Mouse (Mus musculus) C2C12 (cell line): ENCODE measurements around the gene Smim5. TPM values are rescaled to one million over a fixed set of nuclear protein-coding genes. Genes with fewer than 3 reads are reported as not detected.
A peak's percentile ranks its signal among the peaks of the same experiment; 100 is the strongest.

Experiments
- H3K27me3 ChIP-seq: one replicate; pipeline ENCODE4 v1.6.1; 2011; ENCODE audit not compliant: control insufficient read depth, insufficient read depth, insufficient read length
- H3K36me3 ChIP-seq: one replicate; pipeline ENCODE4 v1.6.1; 2011; ENCODE audit not compliant: control insufficient read depth, insufficient read depth
- H3K4me3 ChIP-seq: one replicate; pipeline ENCODE4 v1.5.1; 2011; ENCODE audit warnings: mild to moderate bottlenecking, control low read depth; ENCODE audit not compliant: poor library complexity, insufficient read depth, severe bottlenecking
- H3K79me2 ChIP-seq: one replicate; pipeline ENCODE4 v1.6.1; 2011; ENCODE audit not compliant: control insufficient read depth, insufficient read depth
- H3K79me3 ChIP-seq: one replicate; pipeline ENCODE4 v1.6.1; 2011; ENCODE audit warnings: low read depth, control low read depth
- H3ac ChIP-seq: one replicate; pipeline ENCODE3; 2011; ENCODE audit warnings: low read depth; ENCODE audit not compliant: control insufficient read depth, insufficient read length
- CEBPB ChIP-seq: IDR thresholded peaks from one replicate; pipeline ENCODE4 v1.6.1; 2011; ENCODE audit warnings: low read depth, mild to moderate bottlenecking, control low read depth, moderate library complexity
- CTCF ChIP-seq: IDR thresholded peaks from one replicate; pipeline ENCODE4 v1.5.1; 2011; ENCODE audit not compliant: control insufficient read depth, insufficient read depth, insufficient read length
- FOSL1 ChIP-seq: IDR thresholded peaks from one replicate; pipeline ENCODE4 v1.8.0; 2011; ENCODE audit warnings: mild to moderate bottlenecking, low read length; ENCODE audit not compliant: poor library complexity, insufficient read depth, severe bottlenecking
- MAX ChIP-seq: IDR thresholded peaks from one replicate; pipeline ENCODE4 v1.6.1; 2011; ENCODE audit warnings: mild to moderate bottlenecking, control low read depth
- MYOD1 ChIP-seq: IDR thresholded peaks from one replicate; pipeline ENCODE4 v1.6.1; 2011; ENCODE audit warnings: low read depth; ENCODE audit not compliant: control insufficient read depth, insufficient read length
- MYOG ChIP-seq: IDR thresholded peaks from one replicate; pipeline ENCODE4 v1.6.1; 2011; ENCODE audit not compliant: control insufficient read depth, insufficient read length; ENCODE audit errors: extremely low read depth
- USF1 ChIP-seq: IDR thresholded peaks from one replicate; pipeline ENCODE4 v1.6.1; 2011; ENCODE audit warnings: low read depth, mild to moderate bottlenecking, control low read depth, moderate library complexity
- polyA plus RNA-seq: library from polyadenylated mRNA; unstranded; fragments of >200 nt; fragmentation: generic; extraction: Trizol; gene quantifications from one replicate; pipeline ENCODE4 v1.2.1, GENCODE M21; 2012; ENCODE audit warnings: missing spikeins

Smim5 gene
- polyA plus RNA-seq, 1 experiment = 0.53 TPM

GRCm38 (mm10) chr11:115950719-115951118, 51.0 kb downstream of the Smim5 start:
- peaks cover 16% of the 10 kb centered on the region for H3K79me2 ChIP-seq
- H3K36me3 ChIP-seq = peaks cover 76% of the 10 kb centered on the region
- H3ac ChIP-seq = no peak overlapping the region
- no peaks in the 10 kb centered on the region for H3K79me3 ChIP-seq
- H3K27me3 ChIP-seq = no peaks in the 10 kb centered on the region
- no peak overlapping the region for H3K4me3 ChIP-seq
- TF ChIP-seq MAX = no peak
- TF ChIP-seq MYOG = no peak
- no peak for TF ChIP-seq USF1
- no peak for TF ChIP-seq MYOD1
- TF ChIP-seq CEBPB = no peak
- no peak for TF ChIP-seq FOSL1
- no peak for TF ChIP-seq CTCF

GRCm38 (mm10) chr11:115954712-115955111, 54.9 kb downstream of the Smim5 start:
- Histone ChIP-seq H3K36me3 (peaks cover 62% of the 10 kb centered on the region), H3K4me3 (no peak overlapping the region), H3K27me3 (no peaks in the 10 kb centered on the region), H3ac (no peak overlapping the region), H3K79me2 (peaks cover 12% of the 10 kb centered on the region), H3K79me3 (peaks cover 2% of the 10 kb centered on the region)
- TF ChIP-seq CTCF (no peak), MAX (peak; percentile 42), CEBPB (no peak), MYOG (no peak), MYOD1 (peak; percentile 94), USF1 (no peak), FOSL1 (peak; percentile 78)

DNA sequence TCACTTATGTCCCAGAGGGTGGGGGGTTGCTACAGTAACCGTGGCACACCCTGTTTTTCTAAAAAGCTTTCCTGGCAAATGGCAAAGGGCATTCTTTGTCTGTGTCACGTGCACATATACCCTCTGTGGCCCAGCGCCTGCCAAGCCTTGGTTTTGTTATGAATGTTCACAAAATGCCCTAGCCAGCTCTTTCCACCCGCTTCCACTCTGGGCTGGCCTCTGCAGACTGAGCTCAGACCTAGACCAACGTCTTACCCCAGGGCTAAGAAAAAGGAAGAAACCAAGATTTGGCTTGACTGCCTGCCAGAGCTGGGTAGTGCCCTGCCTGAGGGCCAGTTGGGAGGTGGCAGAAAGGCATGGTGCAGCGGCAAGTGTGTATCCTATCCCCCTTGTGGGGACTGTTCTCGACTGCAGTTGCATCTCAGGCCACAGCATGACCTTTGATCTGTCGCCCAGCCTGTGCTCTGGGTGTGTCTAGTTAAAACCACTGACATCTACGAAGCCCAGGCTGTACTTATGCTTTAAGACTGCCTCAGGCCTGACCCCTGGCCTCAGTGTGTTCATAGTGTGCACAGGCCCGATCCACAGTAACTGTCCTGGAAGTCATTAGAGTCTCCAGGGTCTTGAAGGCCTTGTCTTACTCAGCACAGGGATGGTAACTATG, 55.6 kb downstream of the Smim5 start:
- Histone ChIP-seq H3K36me3 (peaks cover 62% of the 10 kb centered on the region), H3ac (peak overlapping the region; percentile 16), H3K79me3 (peaks cover 2% of the 10 kb centered on the region), H3K79me2 (peaks cover 12% of the 10 kb centered on the region), H3K27me3 (no peaks in the 10 kb centered on the region), H3K4me3 (no peak overlapping the region)
- peak; percentile 94 for TF ChIP-seq USF1
- peak; percentile 76 for TF ChIP-seq MAX
- TF ChIP-seq MYOG = no peak

Other genes with a start within 250 kb of the Smim5 start
- gene Grb2, start 191.4 kb upstream of the Smim5 start, polyA plus RNA-seq = 45.0 TPM
- gene Tmem94, start 134.5 kb upstream of the Smim5 start, polyA plus RNA-seq = 14.3 TPM
- 7.3 TPM for gene Caskin2, start 86.3 kb upstream of the Smim5 start, polyA plus RNA-seq
- gene Tsen54, start 85.2 kb upstream of the Smim5 start, polyA plus RNA-seq = 18.5 TPM
- 0.51 TPM for gene Llgl2, start 75.9 kb upstream of the Smim5 start, polyA plus RNA-seq
- gene Myo15b, start 41.6 kb upstream of the Smim5 start, polyA plus RNA-seq = not detected
- gene Smim6, start 12.1 kb downstream of the Smim5 start, polyA plus RNA-seq = 0.28 TPM
- 77.6 TPM for gene Sap30bp, start 33.3 kb downstream of the Smim5 start, polyA plus RNA-seq
- 7.6 TPM for gene Recql5, start 33.5 kb downstream of the Smim5 start, polyA plus RNA-seq
- 0.49 TPM for gene Itgb4, start 74.7 kb downstream of the Smim5 start, polyA plus RNA-seq
- 150 TPM for gene Galk1, start 112.8 kb downstream of the Smim5 start, polyA plus RNA-seq
- 633 TPM for gene H3f3b, start 128.0 kb downstream of the Smim5 start, polyA plus RNA-seq
- 14.5 TPM for gene Unk, start 130.4 kb downstream of the Smim5 start, polyA plus RNA-seq
- 0.43 TPM for gene Unc13d, start 178.0 kb downstream of the Smim5 start, polyA plus RNA-seq
- gene Wbp2, start 187.0 kb downstream of the Smim5 start, polyA plus RNA-seq = 87.6 TPM
- gene Trim47, start 227.2 kb downstream of the Smim5 start, polyA plus RNA-seq = 95.4 TPM
- gene Trim65, start 231.2 kb downstream of the Smim5 start, polyA plus RNA-seq = 2.7 TPM
- gene Mrpl38, start 238.9 kb downstream of the Smim5 start, polyA plus RNA-seq = 121 TPM